Mouse (Mus musculus): Measurements from ENCODE around the gene Rpp25l. TPM values are rescaled to one million over a fixed set of nuclear protein-coding genes. Genes with fewer than 3 reads are reported as not detected.
A peak's percentile ranks its signal among the peaks of the same experiment; 100 is the strongest.

Rpp25l gene
- total RNA-seq, 2 experiments from 2014 or later = 28.4 to 30.3 TPM

GRCm38 (mm10) chr4:41681947-41682346, 31.4 kb downstream of the Rpp25l start:
- no peak for DNase-seq (ENCODE audit: extremely low spot score in 1 of 2, low spot score in 2 of 2)
- intact Hi-C loops (cut with DNase I) = no loop called here

- DNase-seq (ENCODE audit: extremely low spot score in 1 of 2, low spot score in 2 of 2) = peak in 1 of 2 experiments; percentile 38
- intact Hi-C loops (cut with DNase I) = no loop called here
Observed at GRCm38 (mm10) chr4:41681176-41681575, 32.2 kb downstream of the Rpp25l start.

- no peak for DNase-seq (ENCODE audit: extremely low spot score in 1 of 2, low spot score in 2 of 2)
- intact Hi-C loops (cut with DNase I) = no loop called here
Observed at GRCm38 (mm10) chr4:41679291-41679690, 34.0 kb downstream of the Rpp25l start.

GRCm38 (mm10) chr4:41678863-41679262, 34.5 kb downstream of the Rpp25l start:
- no peak for DNase-seq (ENCODE audit: extremely low spot score in 1 of 2, low spot score in 2 of 2)
- intact Hi-C loops (cut with DNase I) = no loop called here

GRCm38 (mm10) chr4:41677006-41677629, 36.2 kb downstream of the Rpp25l start:
- intact Hi-C loops (cut with DNase I) = no loop called here
- DNase-seq (ENCODE audit: extremely low spot score in 1 of 2, low spot score in 2 of 2) = peak in 1 of 2 experiments; percentile 73

GRCm38 (mm10) chr4:41676248-41677005, 36.9 kb downstream of the Rpp25l start:
- no peak for DNase-seq (ENCODE audit: extremely low spot score in 1 of 2, low spot score in 2 of 2)
- intact Hi-C loops (cut with DNase I) = no loop called here

GRCm38 (mm10) chr4:41673186-41673585, 40.1 kb downstream of the Rpp25l start:
- intact Hi-C loops (cut with DNase I) = no loop called here
- no peak for DNase-seq (ENCODE audit: extremely low spot score in 1 of 2, low spot score in 2 of 2)

- intact Hi-C loops (cut with DNase I) = no loop called here
- DNase-seq (ENCODE audit: extremely low spot score in 1 of 2, low spot score in 2 of 2) = no peak
Observed at GRCm38 (mm10) chr4:41672522-41672963, 40.8 kb downstream of the Rpp25l start.

GRCm38 (mm10) chr4:41671963-41672480, 41.3 kb downstream of the Rpp25l start:
- intact Hi-C loops (cut with DNase I) = no loop called here
- no peak for DNase-seq (ENCODE audit: extremely low spot score in 1 of 2, low spot score in 2 of 2)

GRCm38 (mm10) chr4:41671500-41671899, 41.8 kb downstream of the Rpp25l start:
- intact Hi-C loops (cut with DNase I) = no loop called here
- DNase-seq (ENCODE audit: extremely low spot score in 1 of 2, low spot score in 2 of 2) = no peak

- DNase-seq (ENCODE audit: extremely low spot score in 1 of 2, low spot score in 2 of 2) = no peak
- intact Hi-C loops (cut with DNase I) = no loop called here
Observed at GRCm38 (mm10) chr4:41670836-41671235, 42.5 kb downstream of the Rpp25l start.

GRCm38 (mm10) chr4:41666646-41667045, 46.7 kb downstream of the Rpp25l start:
- intact Hi-C loops (cut with DNase I) = no loop called here
- no peak for DNase-seq (ENCODE audit: extremely low spot score in 1 of 2, low spot score in 2 of 2)

GRCm38 (mm10) chr4:41665009-41665675, 48.2 kb downstream of the Rpp25l start:
- intact Hi-C loops (cut with DNase I) = no loop called here
- DNase-seq (ENCODE audit: extremely low spot score in 1 of 2, low spot score in 2 of 2) = no peak

GRCm38 (mm10) chr4:41664533-41664932, 48.8 kb downstream of the Rpp25l start:
- no peak for DNase-seq (ENCODE audit: extremely low spot score in 1 of 2, low spot score in 2 of 2)
- intact Hi-C loops (cut with DNase I) = no loop called here

GRCm38 (mm10) chr4:41663614-41664013, 49.7 kb downstream of the Rpp25l start:
- no peak for DNase-seq (ENCODE audit: extremely low spot score in 1 of 2, low spot score in 2 of 2)
- intact Hi-C loops (cut with DNase I) = no loop called here

GRCm38 (mm10) chr4:41662723-41663122, 50.6 kb downstream of the Rpp25l start:
- DNase-seq (ENCODE audit: extremely low spot score in 1 of 2, low spot score in 2 of 2) = no peak
- intact Hi-C loops (cut with DNase I) = no loop called here

Data from left cerebral cortex, postnatal 10 days (tissue).